Mouse (Mus musculus) heart, adult 2 months (tissue): ENCODE data around the gene Snrpd3. TPM values are rescaled to one million over a fixed set of nuclear protein-coding genes. Genes with fewer than 3 reads are reported as not detected.
"Not testable (repeated sequence)": the region's sequence is repeated elsewhere in the genome, so short reads cannot be mapped to it uniquely, and the experiment has no call there.

Source experiments
- DNase-seq, 2 experiments: peaks; one replicate each; pipeline ENCODE4 v3.0.0; 2021
- H3K27ac ChIP-seq: fragments of 200-600 bp; 2 replicates; pipeline ENCODE4 v1.8.1; 2022
- H3K27me3 ChIP-seq: fragments of 200-500 bp; 2 replicates; pipeline ENCODE4 v1.6.1; 2012; ENCODE audit warnings: mild to moderate bottlenecking, low read length, inconsistent platforms, mixed read lengths; ENCODE audit not compliant: control insufficient read depth, insufficient read depth
- H3K36me3 ChIP-seq: fragments of 200-500 bp; 2 replicates; pipeline ENCODE4 v1.6.1; 2012; ENCODE audit warnings: low read length, inconsistent platforms; ENCODE audit not compliant: control insufficient read depth, insufficient read depth
- H3K4me1 ChIP-seq: fragments of 200-500 bp; 2 replicates; pipeline ENCODE4 v1.6.1; 2011; ENCODE audit warnings: low read length; ENCODE audit not compliant: control insufficient read depth, insufficient read depth
- H3K4me3 ChIP-seq: fragments of 200-600 bp; 2 replicates; pipeline ENCODE4 v1.8.1; 2022
- H3K79me2 ChIP-seq: fragments of 200-500 bp; replicated peaks from 2 replicates; pipeline ENCODE4 v1.6.1; 2012; ENCODE audit warnings: mild to moderate bottlenecking, inconsistent platforms, low read length, moderate library complexity, mixed read lengths; ENCODE audit not compliant: control insufficient read depth, insufficient read depth
- H3K9ac ChIP-seq: fragments of 200-500 bp; 2 replicates; pipeline ENCODE4 v1.6.1; 2012; ENCODE audit warnings: low read depth, mild to moderate bottlenecking, control low read depth, inconsistent platforms, low read length, mixed read lengths
- CTCF ChIP-seq: fragments of 200-600 bp; IDR thresholded peaks from 2 replicates; pipeline ENCODE4 v1.8.1; 2022; ENCODE audit warnings: antibody characterized with exemption, mild to moderate bottlenecking, moderate library complexity
- EP300 ChIP-seq: fragments of 200-500 bp; IDR thresholded peaks from 2 replicates; pipeline ENCODE4 v1.6.1; 2011; ENCODE audit warnings: low read depth, low read length, control low read depth; ENCODE audit not compliant: insufficient read depth
- POLR2A ChIP-seq: fragments of 200-500 bp; IDR thresholded peaks from 2 replicates; pipeline ENCODE4 v1.6.1; 2011; ENCODE audit warnings: mild to moderate bottlenecking, low read depth, low read length, control low read depth; ENCODE audit not compliant: insufficient read depth
- WGBS: fragments of 180-500 bp; shearing (Covaris S2); methylation state at CpG from one replicate; pipeline ENCODE4 v1.1.7; 2018; 5-methylcytosine and 5-hydroxymethylcytosine counted together
- intact Hi-C: fragments of 180-260 bp; cut with DNase I; formaldehyde crosslinking; loops from one replicate; pipeline ENCODE4 v1.15.1; 2025
- long read RNA-seq: library from polyadenylated mRNA; stranded (forward); transcript quantifications from one replicate; pipeline ENCODE4 v2.0.0, GENCODE M21; 2021
- polyA plus RNA-seq: library from polyadenylated mRNA; depleted of rRNA; stranded (reverse); fragments of >200 nt; gene quantifications from 2 replicates; pipeline ENCODE4 v1.2.3, GENCODE M21; 2012; rRNA removed
- total RNA-seq, 2 experiments: library from RNA; stranded (reverse); gene quantifications; 2 replicates each; pipeline ENCODE4 v1.2.3; 2021

Snrpd3 gene
- 10 to 100 TPM; 61.1 to 65.8 TPM for total RNA-seq
- polyA plus RNA-seq: 20.8 and 24.8 TPM in 2 replicates
- long read RNA-seq, transcript Snrpd3-201 (4 exons, 3,036 nt): major isoform, 9 of 12 reads
- long read RNA-seq, partial matches to known transcripts: 2 of 12 reads
- long read RNA-seq, other reads (novel, unspliced or antisense): 0 of 12 reads

GRCm38 (mm10) chr10:75517073-75517757 lies at the start of gene Snrpd3:
Gene Snrpd3, plus strand, starts transcription at chr10:75517551.
- peak within 1 kb of the TSS; percentile 98 for H3K4me3 ChIP-seq
- intact Hi-C loops: loop anchor here (2.0 kb wide), 1 partner anchor 304 kb away; the partner anchor contains the start of gene Specc1l
- H3K9ac ChIP-seq: peak within 1 kb of the TSS; percentile 97
- H3K27me3 ChIP-seq: no peaks in the 10 kb centered on the region
- H3K27ac ChIP-seq: peak within 1 kb of the TSS; percentile 99
- peak; percentile 92 to 97 for DNase-seq
- TF ChIP-seq EP300 (no peak), POLR2A (peak; percentile 69)
- peaks cover 15% of the 10 kb centered on the region for H3K4me1 ChIP-seq
- peaks cover 1% of the 10 kb centered on the region; the same call in 1 of the 2 replicates for H3K79me2 ChIP-seq
- peaks cover 9% of the 10 kb centered on the region for H3K36me3 ChIP-seq
- WGBS: under 1% methylated on average over 51 of the region's 52 CpGs

GRCm38 (mm10) chr10:75473411-75473810 lies 43.9 kb upstream of the Snrpd3 start:
- no peak overlapping the region for H3K4me3 ChIP-seq
- WGBS: 66% methylated on average over 8 of the region's 8 CpGs
- no peak overlapping the region for H3K27ac ChIP-seq
- no peak for DNase-seq
- TF ChIP-seq POLR2A (no peak), EP300 (no peak), CTCF (no peak)
- H3K27me3 ChIP-seq: no peaks in the 10 kb centered on the region
- no peaks in the 10 kb centered on the region for H3K36me3 ChIP-seq
- H3K79me2 ChIP-seq: no peaks in the 10 kb centered on the region
- intact Hi-C loops: no loop called here
- H3K9ac ChIP-seq: no peak overlapping the region
- peaks cover 3% of the 10 kb centered on the region for H3K4me1 ChIP-seq

- H3K4me3 ChIP-seq: no peak overlapping the region
- intact Hi-C loops: no loop called here
- H3K27me3 ChIP-seq: no peaks in the 10 kb centered on the region
- H3K36me3 ChIP-seq: no peaks in the 10 kb centered on the region
- no peak overlapping the region for H3K27ac ChIP-seq
- peaks cover 3% of the 10 kb centered on the region for H3K4me1 ChIP-seq
- TF ChIP-seq EP300 (no peak), POLR2A (no peak), CTCF (no peak)
- no peaks in the 10 kb centered on the region for H3K79me2 ChIP-seq
- WGBS: 55% methylated on average over 5 of the region's 5 CpGs
- H3K9ac ChIP-seq: no peak overlapping the region
- DNase-seq: no peak
Observed at GRCm38 (mm10) chr10:75474571-75474970, 42.8 kb upstream of the Snrpd3 start.

GRCm38 (mm10) chr10:75475139-75475850 lies 42.1 kb upstream of the Snrpd3 start:
- H3K36me3 ChIP-seq, H3K9ac ChIP-seq, intact Hi-C loops, H3K79me2 ChIP-seq, H3K4me3 ChIP-seq, H3K27me3 ChIP-seq, H3K27ac ChIP-seq, DNase-seq, H3K4me1 ChIP-seq: not testable (repeated sequence)
- 65% methylated on average over 5 of the region's 6 CpGs for WGBS

GRCm38 (mm10) chr10:75477034-75477433 lies 40.3 kb upstream of the Snrpd3 start:
- no peak for TF ChIP-seq EP300
- no peak for TF ChIP-seq POLR2A
- no peak for TF ChIP-seq CTCF
- WGBS: 56% methylated on average over 9 of the region's 9 CpGs
- Histone ChIP-seq H3K27me3 (no peaks in the 10 kb centered on the region), H3K9ac (no peak overlapping the region), H3K4me3 (no peak overlapping the region), H3K27ac (no peak overlapping the region), H3K79me2 (no peaks in the 10 kb centered on the region), H3K4me1 (peaks cover 3% of the 10 kb centered on the region), H3K36me3 (no peaks in the 10 kb centered on the region)
- DNase-seq: peak in 1 of 2 experiments; percentile 50
- intact Hi-C loops: no loop called here

GRCm38 (mm10) chr10:75479955-75480354 lies 37.4 kb upstream of the Snrpd3 start:
- Histone ChIP-seq H3K27ac (no peak overlapping the region), H3K4me3 (no peak overlapping the region), H3K4me1 (peaks cover 3% of the 10 kb centered on the region), H3K36me3 (no peaks in the 10 kb centered on the region), H3K79me2 (no peaks in the 10 kb centered on the region), H3K9ac (no peak overlapping the region), H3K27me3 (no peaks in the 10 kb centered on the region)
- intact Hi-C loops: no loop called here
- DNase-seq: no peak
- no peak for TF ChIP-seq CTCF
- TF ChIP-seq POLR2A: no peak
- TF ChIP-seq EP300: no peak
- 79% methylated on average over 2 of the region's 2 CpGs for WGBS
